Mouse (Mus musculus): ENCODE results near the gene Galnt9.

GRCm38 (mm10) chr5:110546726-110547406, 2.7 kb downstream of the Galnt9 start:
- TF ChIP-seq CTCF (IDR thresholded peaks at IDR 0.05; ENCODE audit: low read depth) (no peak), EP300 (IDR thresholded peaks at IDR 0.05; ENCODE audit: low read depth) (no peak)
